Mouse (Mus musculus) myocyte (in vitro differentiated cells): ENCODE results near the gene Lypd9. TPM values are rescaled to one million over a fixed set of nuclear protein-coding genes. Genes with fewer than 3 reads are reported as not detected.
"Not testable (repeated sequence)": the region's sequence is repeated elsewhere in the genome, so short reads cannot be mapped to it uniquely, and the experiment has no call there.

ENCODE experiments used
- H3K27me3 ChIP-seq: one replicate; pipeline ENCODE4 v1.6.1; 2011; ENCODE audit not compliant: control insufficient read depth, insufficient read depth, insufficient read length
- H3K36me3 ChIP-seq: one replicate; pipeline ENCODE4 v1.6.1; 2011; ENCODE audit not compliant: control insufficient read depth, insufficient read depth
- H3K4me2 ChIP-seq: one replicate; pipeline ENCODE4 v1.6.1; 2011; ENCODE audit warnings: low read depth, control low read depth
- H3K4me3 ChIP-seq: one replicate; pipeline ENCODE4 v1.5.1; 2011; ENCODE audit warnings: mild to moderate bottlenecking, control low read depth, moderate library complexity
- H3K79me2 ChIP-seq: one replicate; pipeline ENCODE4 v1.6.1; 2011; ENCODE audit not compliant: control insufficient read depth, insufficient read depth
- H3ac ChIP-seq: one replicate; pipeline ENCODE4 v1.6.1; 2011; ENCODE audit not compliant: control insufficient read depth, insufficient read length
- CEBPB ChIP-seq: IDR thresholded peaks from 2 replicates; pipeline ENCODE4 v1.6.1; 2011; ENCODE audit warnings: mild to moderate bottlenecking, moderate library complexity; ENCODE audit not compliant: poor library complexity, insufficient read depth, severe bottlenecking
- E2F4 ChIP-seq: IDR thresholded peaks from one replicate; pipeline ENCODE4 v1.6.1; 2011; ENCODE audit warnings: mild to moderate bottlenecking, control low read depth, moderate library complexity; ENCODE audit not compliant: insufficient read depth
- MAX ChIP-seq: IDR thresholded peaks from one replicate; pipeline ENCODE4 v1.6.1; 2011; ENCODE audit warnings: low read depth, mild to moderate bottlenecking, control low read depth
- MYOD1 ChIP-seq, 3 experiments: IDR thresholded peaks; one replicate each; pipeline ENCODE4 v1.6.1; 2011; ENCODE audit warnings: control low read depth in 2 of 3, low read depth in 2 of 3, mild to moderate bottlenecking in 2 of 3, moderate library complexity in 1 of 3; ENCODE audit not compliant: insufficient read length in 2 of 3, control insufficient read depth in 1 of 3
- MYOG ChIP-seq, 3 experiments: IDR thresholded peaks; one replicate each; pipeline ENCODE4 v1.6.1; 2011; ENCODE audit warnings: control low read depth in 2 of 3, low read depth in 2 of 3, mild to moderate bottlenecking in 2 of 3; ENCODE audit not compliant: insufficient read length in 2 of 3, control insufficient read depth in 1 of 3, insufficient read depth in 1 of 3
- POLR2A ChIP-seq: IDR thresholded peaks from one replicate; pipeline ENCODE4 v1.6.1; 2011; ENCODE audit warnings: low read depth, mild to moderate bottlenecking, control low read depth, moderate library complexity; ENCODE audit not compliant: insufficient read length
- POLR2AphosphoS2 ChIP-seq: IDR thresholded peaks from one replicate; pipeline ENCODE4 v1.6.1; 2011; ENCODE audit warnings: low read depth, control low read depth; ENCODE audit not compliant: insufficient read length
- REST ChIP-seq: IDR thresholded peaks from one replicate; pipeline ENCODE4 v1.6.1; 2011; ENCODE audit warnings: mild to moderate bottlenecking, control low read depth, moderate library complexity; ENCODE audit not compliant: insufficient read depth, insufficient read length
- SRF ChIP-seq: IDR thresholded peaks from one replicate; pipeline ENCODE4 v1.6.1; 2011; ENCODE audit warnings: low read depth; ENCODE audit not compliant: control insufficient read depth, insufficient read length
- TCF12 ChIP-seq: IDR thresholded peaks from one replicate; pipeline ENCODE4 v1.6.1; 2011; ENCODE audit warnings: mild to moderate bottlenecking, control low read depth; ENCODE audit not compliant: poor library complexity, insufficient read depth, severe bottlenecking
- TCF3 ChIP-seq: IDR thresholded peaks from one replicate; pipeline ENCODE4 v1.6.1; 2011; ENCODE audit warnings: low read depth, control low read depth; ENCODE audit not compliant: insufficient read length
- USF1 ChIP-seq: IDR thresholded peaks from one replicate; pipeline ENCODE4 v1.6.1; 2011; ENCODE audit warnings: low read depth, mild to moderate bottlenecking, control low read depth, moderate library complexity
- polyA plus RNA-seq: library from polyadenylated mRNA; unstranded; fragments of >200 nt; fragmentation: generic; extraction: Trizol; gene quantifications from one replicate; pipeline ENCODE4 v1.2.1, GENCODE M21; 2012; ENCODE audit warnings: missing spikeins

Gene Lypd9
- not detected for polyA plus RNA-seq

- H3ac ChIP-seq: no peak within 1 kb of the TSS
- no peak within 1 kb of the TSS for H3K4me2 ChIP-seq
- H3K79me2 ChIP-seq: no peaks in the 10 kb centered on the region
- no peak for TF ChIP-seq TCF12
- TF ChIP-seq TCF3: no peak
- no peaks in the 10 kb centered on the region for H3K36me3 ChIP-seq
- H3K27me3 ChIP-seq: no peaks in the 10 kb centered on the region
- H3K4me3 ChIP-seq: no peak within 1 kb of the TSS
These were observed at the start of gene Lypd9 for GRCm38 (mm10) chr11:58452759-58453158. Lypd9 (minus strand) TSS chr11:58452923.

DNA sequence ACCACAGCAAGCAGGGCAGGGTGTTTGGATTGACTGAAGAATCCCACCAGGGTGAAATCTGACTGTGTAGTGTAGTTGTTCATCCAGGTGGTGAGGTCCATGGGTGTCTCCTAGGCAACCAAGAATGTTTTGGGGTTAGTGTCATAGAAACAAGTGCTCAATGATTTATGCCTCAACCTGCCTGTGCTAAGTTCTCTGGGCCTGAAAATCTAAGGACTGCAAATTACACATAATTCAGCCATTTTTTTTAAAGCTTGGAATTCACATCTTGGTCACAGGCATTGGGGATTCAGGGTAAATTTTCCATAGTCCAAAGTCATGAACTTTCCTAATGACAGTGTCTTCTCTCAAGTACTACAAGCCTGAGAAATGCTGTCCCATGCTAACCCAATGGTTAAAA, 49.7 kb upstream of the Lypd9 start, which contains the start of gene Olfr331:
TSS of gene Olfr331 (minus strand) at position 101 of the 400 bp plus-strand sequence.
- not testable (repeated sequence) for H3K79me2 ChIP-seq, H3K27me3 ChIP-seq, H3ac ChIP-seq, H3K36me3 ChIP-seq, H3K4me3 ChIP-seq, H3K4me2 ChIP-seq

DNA sequence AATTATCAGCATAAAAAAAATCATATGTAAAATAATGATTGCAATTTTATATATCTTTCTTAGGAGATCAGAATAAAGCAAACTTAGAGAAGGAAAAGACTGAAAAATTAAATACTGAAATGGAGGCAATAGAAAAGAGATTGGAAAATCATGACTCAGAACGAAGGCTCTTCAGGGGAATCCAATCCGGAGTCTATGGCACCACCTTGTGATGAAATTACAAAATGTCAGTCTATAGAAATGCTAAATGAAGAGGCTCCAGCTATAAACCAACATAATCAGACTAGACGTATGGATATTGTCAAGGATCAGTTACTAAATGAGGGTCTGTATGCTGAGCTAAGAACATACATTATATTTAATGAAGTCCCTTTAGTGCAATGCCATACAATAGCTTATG, 46.6 kb upstream of the Lypd9 start:
- H3K36me3 ChIP-seq: no peaks in the 10 kb centered on the region
- TF ChIP-seq MYOG (IDR thresholded peaks at IDR 0.05; ENCODE audit: control insufficient read depth in 1 of 3, insufficient read depth in 1 of 3, insufficient read length in 2 of 3, low read depth in 2 of 3) (no peak), TCF12 (no peak), USF1 (no peak), TCF3 (no peak), MYOD1 (IDR thresholded peaks at IDR 0.05; ENCODE audit: control insufficient read depth in 1 of 3, insufficient read length in 2 of 3, low read depth in 2 of 3) (no peak), REST (no peak), E2F4 (no peak), POLR2A (no peak), POLR2AphosphoS2 (no peak), CEBPB (no peak), SRF (no peak), MAX (no peak)
- H3K79me2 ChIP-seq: no peaks in the 10 kb centered on the region
- H3K4me2 ChIP-seq: no peak overlapping the region
- no peak overlapping the region for H3ac ChIP-seq
- H3K27me3 ChIP-seq: no peaks in the 10 kb centered on the region
- no peak overlapping the region for H3K4me3 ChIP-seq

DNA sequence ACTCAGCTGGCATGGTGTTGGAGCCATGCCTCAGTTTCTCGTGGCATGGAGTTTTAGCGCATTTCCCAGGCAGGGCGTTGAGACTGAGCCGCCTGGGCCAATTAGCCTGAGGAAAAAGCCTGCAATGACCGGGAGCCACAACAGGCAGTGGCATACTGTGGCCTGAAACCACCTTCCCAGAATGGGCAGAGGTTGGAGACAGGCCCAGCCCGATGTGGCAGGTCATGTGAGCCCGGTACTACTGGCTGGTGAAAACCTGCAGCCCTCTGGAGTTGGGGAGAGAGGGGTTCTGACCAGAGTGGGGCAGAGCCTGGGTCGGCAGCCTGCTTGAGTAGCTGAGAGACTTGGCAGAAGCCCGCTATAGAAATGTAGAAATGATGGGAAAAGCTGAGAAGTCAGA, 46.0 kb upstream of the Lypd9 start:
- Histone ChIP-seq H3ac (no peak overlapping the region), H3K79me2 (no peaks in the 10 kb centered on the region), H3K4me3 (no peak overlapping the region), H3K4me2 (no peak overlapping the region), H3K36me3 (no peaks in the 10 kb centered on the region), H3K27me3 (no peaks in the 10 kb centered on the region)
- no peak for TF ChIP-seq SRF
- no peak for TF ChIP-seq CEBPB
- no peak for TF ChIP-seq USF1
- TF ChIP-seq MYOD1 (IDR thresholded peaks at IDR 0.05; ENCODE audit: control insufficient read depth in 1 of 3, insufficient read length in 2 of 3, low read depth in 2 of 3): no peak
- no peak for TF ChIP-seq POLR2A
- TF ChIP-seq TCF12: no peak
- no peak for TF ChIP-seq POLR2AphosphoS2
- TF ChIP-seq REST: no peak
- no peak for TF ChIP-seq MYOG (IDR thresholded peaks at IDR 0.05; ENCODE audit: control insufficient read depth in 1 of 3, insufficient read depth in 1 of 3, insufficient read length in 2 of 3, low read depth in 2 of 3)
- TF ChIP-seq E2F4: no peak
- TF ChIP-seq MAX: no peak
- no peak for TF ChIP-seq TCF3

GRCm38 (mm10) chr11:58492455-58492854, 39.7 kb upstream of the Lypd9 start, which contains the start of gene Olfr332:
Olfr332 (minus strand) TSS chr11:58492555.
- Histone ChIP-seq H3K27me3 (no peaks in the 10 kb centered on the region), H3K36me3 (no peaks in the 10 kb centered on the region), H3K79me2 (no peaks in the 10 kb centered on the region), H3K4me3 (no peak within 1 kb of the TSS), H3K4me2 (no peak within 1 kb of the TSS), H3ac (no peak within 1 kb of the TSS)
- TF ChIP-seq REST (no peak), USF1 (no peak), TCF3 (no peak), POLR2AphosphoS2 (no peak), MYOD1 (IDR thresholded peaks at IDR 0.05; ENCODE audit: control insufficient read depth in 1 of 3, insufficient read length in 2 of 3, low read depth in 2 of 3) (no peak), POLR2A (no peak), SRF (no peak), CEBPB (no peak)
